Mouse (Mus musculus): ENCODE measurements around the gene Tef. TPM values are rescaled to one million over a fixed set of nuclear protein-coding genes. Genes with fewer than 3 reads are reported as not detected.

Gene Tef
- 30.7 TPM for polyA plus RNA-seq (2017; shearing (Covaris generic))

GRCm38 (mm10) chr15:81802001-81802890 is at the start of gene Tef:
Gene Tef (plus strand): TSS chr15:81802421.

GRCm38 (mm10) chr15:81858517-81859329 is 56.5 kb downstream of the Tef start, which contains the start of gene Tob2:
Gene Tob2 (minus strand): TSS chr15:81858796.

GRCm38 (mm10) chr15:81871604-81872261 is 69.5 kb downstream of the Tef start, which contains the start of gene Phf5a:
Gene Phf5a (minus strand): TSS chr15:81871911.

GRCm38 (mm10) chr15:81872262-81873136 is 70.3 kb downstream of the Tef start, which contains the start of gene Aco2:
Gene Aco2 (plus strand): TSS chr15:81872309.

Other genes with a start within 250 kb of the Tef start
- 42.9 TPM for gene Ep300, start 217.1 kb upstream of the Tef start, polyA plus RNA-seq (2017; shearing (Covaris generic))
- gene L3mbtl2, start 138.5 kb upstream of the Tef start, polyA plus RNA-seq (2017; shearing (Covaris generic)) = 34.3 TPM
- 4.7 TPM for gene Chadl, start 105.1 kb upstream of the Tef start, polyA plus RNA-seq (2017; shearing (Covaris generic))
- gene Zc3h7b, start 57.4 kb upstream of the Tef start, polyA plus RNA-seq (2017; shearing (Covaris generic)) = 6.3 TPM
- 75.2 TPM for gene Rangap1, start 56.9 kb upstream of the Tef start, polyA plus RNA-seq (2017; shearing (Covaris generic))
- gene Tob2, start 56.4 kb downstream of the Tef start, polyA plus RNA-seq (2017; shearing (Covaris generic)) = 65.7 TPM
- 90.6 TPM for gene Phf5a, start 69.5 kb downstream of the Tef start, polyA plus RNA-seq (2017; shearing (Covaris generic))
- 140 TPM for gene Aco2, start 69.9 kb downstream of the Tef start, polyA plus RNA-seq (2017; shearing (Covaris generic))
- 51.3 TPM for gene Polr3h, start 123.8 kb downstream of the Tef start, polyA plus RNA-seq (2017; shearing (Covaris generic))
- not detected for gene Csdc2, start 134.3 kb downstream of the Tef start, polyA plus RNA-seq (2017; shearing (Covaris generic))
- gene Pmm1, start 158.5 kb downstream of the Tef start, polyA plus RNA-seq (2017; shearing (Covaris generic)) = 9.4 TPM
- not detected for gene 1700029P11Rik, start 178.1 kb downstream of the Tef start, polyA plus RNA-seq (2017; shearing (Covaris generic))
- 76.9 TPM for gene Xrcc6, start 185.4 kb downstream of the Tef start, polyA plus RNA-seq (2017; shearing (Covaris generic))
- 33.7 TPM for gene Desi1, start 231.4 kb downstream of the Tef start, polyA plus RNA-seq (2017; shearing (Covaris generic))
- 164 TPM for gene Snu13, start 245.2 kb downstream of the Tef start, polyA plus RNA-seq (2017; shearing (Covaris generic))